Mouse (Mus musculus) midbrain, postnatal 0 days (tissue): ENCODE results near the gene Wwox. TPM values are rescaled to one million over a fixed set of nuclear protein-coding genes. Genes with fewer than 3 reads are reported as not detected.

Source experiments
- ATAC-seq: fragments of 200-750 bp; cut with Nextera tagmentation; 2 replicates; pipeline ENCODE4 v1.8.0; 2017; ENCODE audit warnings: moderate number of reproducible peaks, mild to moderate bottlenecking, moderate TSS enrichment, moderate library complexity; ENCODE audit not compliant: low FRiP score
- DNase-seq: peaks from one replicate; pipeline ENCODE4 v3.0.0-alpha.2; 2015; ENCODE audit warnings: low spot score
- H3K27ac ChIP-seq: fragments of 300-500 bp; sonication (generic); 2 replicates; pipeline ENCODE4 v1.5.1; 2014; ENCODE audit warnings: low read depth, mild to moderate bottlenecking, low read length, mixed read lengths
- H3K27me3 ChIP-seq: fragments of 300-500 bp; sonication (generic); 2 replicates; pipeline ENCODE4 v1.6.1; 2014; ENCODE audit warnings: low read length, control low read depth, mixed read lengths; ENCODE audit not compliant: insufficient read depth
- H3K36me3 ChIP-seq: fragments of 300-500 bp; sonication (generic); 2 replicates; pipeline ENCODE4 v1.6.1; 2014; ENCODE audit warnings: low read length, control low read depth, mixed read lengths; ENCODE audit not compliant: insufficient read depth
- H3K4me1 ChIP-seq: fragments of 300-500 bp; sonication (generic); 2 replicates; pipeline ENCODE4 v1.6.1; 2014; ENCODE audit warnings: mild to moderate bottlenecking, control low read depth, antibody characterized with exemption, low read length, mixed read lengths; ENCODE audit not compliant: insufficient read depth
- H3K4me2 ChIP-seq: fragments of 300-500 bp; sonication (generic); 2 replicates; pipeline ENCODE4 v1.6.1; 2014; ENCODE audit warnings: low read depth, mild to moderate bottlenecking, low read length, mixed read lengths; ENCODE audit not compliant: poor library complexity, severe bottlenecking
- H3K4me3 ChIP-seq: fragments of 300-500 bp; sonication (generic); 2 replicates; pipeline ENCODE4 v1.5.1; 2014; ENCODE audit warnings: low read depth, mild to moderate bottlenecking, low read length, moderate library complexity
- H3K9ac ChIP-seq: fragments of 300-500 bp; sonication (generic); replicated peaks from 2 replicates; pipeline ENCODE4 v1.6.1; 2014; ENCODE audit warnings: mild to moderate bottlenecking, low read length, moderate library complexity, mixed read lengths; ENCODE audit not compliant: poor library complexity, severe bottlenecking
- H3K9me3 ChIP-seq: fragments of 300-500 bp; sonication (generic); 2 replicates; pipeline ENCODE4 v1.6.1; 2016; ENCODE audit warnings: low read length, control low read depth
- CTCF ChIP-seq: IDR thresholded peaks from 2 replicates; pipeline ENCODE4 v1.5.1; 2016; ENCODE audit warnings: antibody characterized with exemption, mild to moderate bottlenecking
- WGBS: fragments of 180-500 bp; shearing (Covaris S2); extraction: QIAGEN DNeasy Blood & Tissue Kit; methylation state at CpG from one replicate; pipeline ENCODE4 v1.1.7; 2014; 5-methylcytosine and 5-hydroxymethylcytosine counted together
- polyA plus RNA-seq: library from polyadenylated mRNA; unstranded; fragments of >200 nt; fragmentation: Nextera tagmentation; extraction: Ambion mirVana; gene quantifications from 2 replicates; pipeline ENCODE4 v1.2.1, GENCODE M21; 2015
- total RNA-seq: library from RNA; depleted of rRNA; stranded (reverse); fragments of >200 nt; gene quantifications from 2 replicates; pipeline ENCODE4 v1.2.3, GENCODE M21; 2014

Gene Wwox
- total and polyA plus RNA-seq, 2 experiments from 2014 or later = 15.4 to 17.2 TPM

GRCm38 (mm10) chr8:114974336-114974950, 535.0 kb downstream of the Wwox start:
- Histone ChIP-seq H3K4me2 (no peak overlapping the region), H3K27ac (no peak overlapping the region), H3K9ac (no peak overlapping the region), H3K4me1 (no peaks in the 10 kb centered on the region), H3K9me3 (no peaks in the 10 kb centered on the region), H3K4me3 (no peak overlapping the region), H3K36me3 (no peaks in the 10 kb centered on the region), H3K27me3 (no peaks in the 10 kb centered on the region)
- ATAC-seq (no peak), DNase-seq (no peak)
- 78% methylated on average over 5 of the region's 5 CpGs for WGBS
- TF ChIP-seq CTCF = no peak

DNA sequence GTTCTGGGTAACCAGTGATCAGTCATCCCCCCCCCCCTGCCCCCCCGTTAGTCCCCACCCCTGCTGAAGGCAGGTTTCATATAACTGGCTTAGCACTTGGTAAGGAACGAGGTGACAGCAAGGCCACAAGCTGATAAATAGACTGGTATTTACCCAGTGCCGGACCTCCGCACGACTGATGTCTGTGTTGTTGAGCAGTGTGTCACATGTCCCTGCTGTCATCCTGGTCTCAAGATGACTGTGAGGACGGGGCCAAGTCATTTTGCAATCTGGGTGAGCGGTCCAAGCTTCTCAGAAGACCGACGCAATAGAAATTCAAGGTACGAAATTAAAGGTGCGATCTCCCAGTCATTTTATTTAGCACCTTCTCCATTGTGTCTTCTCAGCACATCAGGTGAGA, 538.3 kb downstream of the Wwox start:
- Histone ChIP-seq H3K36me3 (no peaks in the 10 kb centered on the region), H3K4me3 (no peak overlapping the region), H3K27me3 (no peaks in the 10 kb centered on the region), H3K9ac (no peak overlapping the region), H3K9me3 (no peaks in the 10 kb centered on the region), H3K4me2 (no peak overlapping the region), H3K27ac (no peak overlapping the region), H3K4me1 (no peaks in the 10 kb centered on the region)
- DNase-seq = no peak
- no peak for TF ChIP-seq CTCF
- ATAC-seq = no peak
- WGBS = 86% methylated on average over 11 of the region's 11 CpGs

DNA sequence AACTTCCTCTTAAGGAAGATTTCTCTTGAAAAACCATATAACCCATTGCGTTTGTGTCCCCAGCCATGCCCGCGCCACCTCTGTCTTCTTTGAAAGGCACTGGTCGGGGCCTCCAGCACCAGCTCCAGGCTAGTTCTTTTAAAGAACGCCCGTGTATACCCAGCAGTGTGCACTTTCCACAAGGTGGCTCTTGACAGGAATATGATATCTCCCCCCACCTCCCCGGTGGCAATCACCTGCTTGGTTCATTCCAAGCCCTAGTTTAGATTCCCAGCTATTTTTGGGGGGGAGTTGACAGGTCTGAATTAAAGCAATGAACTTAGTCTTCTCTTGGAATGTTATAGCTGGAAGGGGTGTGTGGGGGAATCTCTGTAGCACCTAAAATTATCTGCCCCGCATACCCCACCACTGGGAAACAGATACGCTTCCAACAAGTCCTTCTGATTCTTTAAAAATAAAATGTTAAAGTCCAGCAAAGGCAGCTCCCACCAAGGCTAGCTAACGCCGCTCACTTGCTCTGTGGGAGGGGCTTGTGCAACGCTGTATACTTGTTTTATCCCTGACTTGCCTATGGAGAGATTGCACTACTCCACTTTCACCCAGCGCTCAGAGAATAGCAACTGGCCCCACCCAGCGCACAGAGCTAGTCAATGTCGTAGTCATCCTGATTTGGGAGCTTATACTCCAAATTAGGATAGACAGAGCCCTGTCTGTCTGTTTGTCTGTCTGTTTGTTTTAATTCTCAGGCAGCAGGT, 538.9 kb downstream of the Wwox start:
- H3K9ac ChIP-seq = no peak overlapping the region
- no peaks in the 10 kb centered on the region for H3K9me3 ChIP-seq
- no peak overlapping the region for H3K27ac ChIP-seq
- no peaks in the 10 kb centered on the region for H3K36me3 ChIP-seq
- H3K4me2 ChIP-seq = no peak overlapping the region
- H3K27me3 ChIP-seq = no peaks in the 10 kb centered on the region
- WGBS = 80% methylated on average over 15 of the region's 15 CpGs
- no peak overlapping the region for H3K4me3 ChIP-seq
- no peak for ATAC-seq
- no peaks in the 10 kb centered on the region for H3K4me1 ChIP-seq
- no peak for DNase-seq
- no peak for TF ChIP-seq CTCF

DNA sequence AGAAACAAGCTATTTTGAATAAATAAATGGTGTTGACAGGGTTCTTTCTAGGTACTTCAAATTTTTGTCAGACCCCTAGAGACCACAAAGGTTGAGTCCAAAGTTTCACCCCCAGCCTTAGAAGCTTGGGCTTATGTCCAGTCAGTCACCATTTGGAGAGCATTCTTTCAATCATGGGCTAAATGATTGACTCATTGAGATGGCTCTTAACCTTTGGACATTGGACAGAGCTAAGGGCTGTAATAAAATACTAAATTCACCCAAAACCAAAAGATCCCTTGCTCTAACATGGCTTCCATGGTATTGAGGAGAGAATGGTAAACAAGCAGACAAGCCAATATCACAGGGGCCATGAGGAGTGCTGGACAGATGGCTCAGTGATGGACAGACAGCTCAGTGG, 540.2 kb downstream of the Wwox start:
- DNase-seq = no peak
- H3K4me3 ChIP-seq = no peak overlapping the region
- ATAC-seq = no peak
- H3K9me3 ChIP-seq = no peaks in the 10 kb centered on the region
- TF ChIP-seq CTCF = no peak
- H3K9ac ChIP-seq = no peak overlapping the region
- no peaks in the 10 kb centered on the region for H3K36me3 ChIP-seq
- no peaks in the 10 kb centered on the region for H3K4me1 ChIP-seq
- H3K4me2 ChIP-seq = no peak overlapping the region
- H3K27ac ChIP-seq = no peak overlapping the region
- no peaks in the 10 kb centered on the region for H3K27me3 ChIP-seq

- no peak for ATAC-seq
- H3K9me3 ChIP-seq = no peaks in the 10 kb centered on the region
- no peaks in the 10 kb centered on the region for H3K36me3 ChIP-seq
- no peak overlapping the region for H3K9ac ChIP-seq
- H3K27me3 ChIP-seq = no peaks in the 10 kb centered on the region
- WGBS = 94% methylated on average over 11 of the region's 11 CpGs
- no peak for TF ChIP-seq CTCF
- H3K27ac ChIP-seq = no peak overlapping the region
- H3K4me3 ChIP-seq = no peak overlapping the region
- no peak overlapping the region for H3K4me2 ChIP-seq
- H3K4me1 ChIP-seq = no peaks in the 10 kb centered on the region
- DNase-seq = no peak
Observed at GRCm38 (mm10) chr8:114982762-114983161, 543.3 kb downstream of the Wwox start.

GRCm38 (mm10) chr8:114984500-114984899, 545.0 kb downstream of the Wwox start:
- WGBS = 86% methylated on average over 8 of the region's 8 CpGs

More at GRCm38 (mm10) chr8:114984500-114984899, 545.0 kb downstream of the Wwox start:
- no peaks in the 10 kb centered on the region for H3K36me3 ChIP-seq
- H3K4me1 ChIP-seq = no peaks in the 10 kb centered on the region
- H3K9ac ChIP-seq = no peak overlapping the region
- 0 out of 2 replicates have a peak, but pooled peaks cover 2% of the 10 kb centered on the region for H3K27me3 ChIP-seq
- no peak overlapping the region for H3K4me3 ChIP-seq
- no peak overlapping the region for H3K4me2 ChIP-seq
- no peak overlapping the region for H3K27ac ChIP-seq
- TF ChIP-seq CTCF = no peak
- no peaks in the 10 kb centered on the region for H3K9me3 ChIP-seq
- DNase-seq = no peak
- no peak for ATAC-seq
